Mouse (Mus musculus) MEL (cell line): ENCODE measurements around the gene Trpc4. TPM values are rescaled to one million over a fixed set of nuclear protein-coding genes. Genes with fewer than 3 reads are reported as not detected.

Source experiments
- DNase-seq: peaks from one replicate; pipeline ENCODE4 v3.0.0; 2011; ENCODE audit warnings: low read depth, low spot score
- H3K27ac ChIP-seq: 2 replicates; pipeline ENCODE4 v1.5.1; 2012; ENCODE audit warnings: low read depth, mild to moderate bottlenecking, control low read depth, low read length, moderate library complexity; ENCODE audit not compliant: control insufficient read depth
- H3K27me3 ChIP-seq, 2 experiments: fragments of 150-350 bp in 1 of 2; sonication (generic) in 1 of 2; 2 replicates each; pipeline ENCODE4 v1.6.1; 2012; ENCODE audit warnings: low read length in 2 of 2, mild to moderate bottlenecking in 2 of 2, improper control_type of control experiment in 1 of 2, moderate library complexity in 1 of 2; ENCODE audit not compliant: insufficient read depth in 2 of 2, control insufficient read depth in 1 of 2
- H3K36me3 ChIP-seq, 2 experiments: 2 replicates each; pipeline ENCODE4 v1.6.1; 2012 to 2014; ENCODE audit warnings: low read length in 2 of 2, improper control_type of control experiment in 1 of 2, inconsistent platforms in 1 of 2, mild to moderate bottlenecking in 1 of 2; ENCODE audit not compliant: insufficient read depth in 2 of 2, control insufficient read depth in 1 of 2
- H3K4me1 ChIP-seq, 2 experiments: fragments of 150-350 bp in 1 of 2; sonication (generic) in 1 of 2; 2 replicates each; pipeline ENCODE4 v1.6.1; 2012; ENCODE audit warnings: low read length in 2 of 2, improper control_type of control experiment in 1 of 2, mild to moderate bottlenecking in 1 of 2; ENCODE audit not compliant: insufficient read depth in 2 of 2, control insufficient read depth in 1 of 2
- H3K4me3 ChIP-seq, 2 experiments: fragments of 150-350 bp in 1 of 2; sonication (generic) in 1 of 2; 2 replicates each; pipeline ENCODE4 v1.5.1; 2012; ENCODE audit warnings: low read depth in 2 of 2, low read length in 2 of 2, mild to moderate bottlenecking in 2 of 2, moderate library complexity in 2 of 2, control low read depth in 1 of 2, improper control_type of control experiment in 1 of 2; ENCODE audit not compliant: control insufficient read depth in 1 of 2, insufficient read depth in 1 of 2
- H3K79me2 ChIP-seq: 2 replicates; pipeline ENCODE4 v1.6.1; 2012; ENCODE audit warnings: mild to moderate bottlenecking, low read length, moderate library complexity; ENCODE audit not compliant: control insufficient read depth, poor library complexity, insufficient read depth
- H3K9ac ChIP-seq: 2 replicates; pipeline ENCODE4 v1.6.1; 2012; ENCODE audit warnings: low read depth, mild to moderate bottlenecking, control low read depth, low read length, moderate library complexity; ENCODE audit not compliant: control insufficient read depth, poor library complexity, severe bottlenecking
- H3K9me3 ChIP-seq: fragments of 150-350 bp; sonication (generic); replicated peaks from 2 replicates; pipeline ENCODE4 v1.6.1; 2012; ENCODE audit warnings: mild to moderate bottlenecking, low read length, improper control_type of control experiment, moderate library complexity; ENCODE audit not compliant: insufficient read depth
- CHD2 ChIP-seq: IDR thresholded peaks from 2 replicates; pipeline ENCODE4 v1.6.1; 2011; ENCODE audit warnings: low read length, improper control_type of control experiment
- ETS1 ChIP-seq: IDR thresholded peaks from 2 replicates; pipeline ENCODE4 v1.6.1; 2012; ENCODE audit warnings: low read depth, mild to moderate bottlenecking, inconsistent platforms, low read length, improper control_type of control experiment, moderate library complexity
- GATA1 ChIP-seq: IDR thresholded peaks from 2 replicates; pipeline ENCODE4 v1.6.1; 2011; ENCODE audit warnings: low read depth, low read length, improper control_type of control experiment
- KAT2A ChIP-seq: conservative IDR thresholded peaks from 2 replicates; pipeline ENCODE4 v1.6.1; 2012; ENCODE audit warnings: low read depth, low read length, improper control_type of control experiment, inconsistent platforms
- MAX ChIP-seq: IDR thresholded peaks from 2 replicates; pipeline ENCODE4 v1.6.1; 2011; ENCODE audit warnings: low read length, improper control_type of control experiment
- MAZ ChIP-seq: IDR thresholded peaks from 2 replicates; pipeline ENCODE4 v1.6.1; 2012; ENCODE audit warnings: low read depth, mild to moderate bottlenecking, inconsistent platforms, low read length, improper control_type of control experiment
- MEF2A ChIP-seq: IDR thresholded peaks from 2 replicates; pipeline ENCODE4 v1.6.1; 2014; ENCODE audit warnings: low read depth, mild to moderate bottlenecking, inconsistent platforms, low read length, improper control_type of control experiment; ENCODE audit not compliant: poor library complexity, insufficient replicate concordance, severe bottlenecking; ENCODE audit errors: extremely low read depth
- MYB ChIP-seq: IDR thresholded peaks from 2 replicates; pipeline ENCODE4 v1.6.1; 2011; ENCODE audit warnings: mild to moderate bottlenecking, low read depth, low read length, improper control_type of control experiment
- SMC3 ChIP-seq: IDR thresholded peaks from 2 replicates; pipeline ENCODE4 v1.6.1; 2011; ENCODE audit warnings: low read depth, low read length, improper control_type of control experiment
- TBP ChIP-seq: IDR thresholded peaks from 2 replicates; pipeline ENCODE4 v1.8.0; 2011; ENCODE audit warnings: low read depth, low read length, improper control_type of control experiment
- UBTF ChIP-seq: IDR thresholded peaks from 2 replicates; pipeline ENCODE4 v1.6.1; 2012; ENCODE audit warnings: low read depth, mild to moderate bottlenecking, inconsistent platforms, low read length, improper control_type of control experiment, moderate library complexity, borderline replicate concordance; ENCODE audit not compliant: insufficient read depth
- USF1 ChIP-seq: IDR thresholded peaks from 2 replicates; pipeline ENCODE4 v1.6.1; 2014; ENCODE audit warnings: low read depth, mild to moderate bottlenecking, inconsistent platforms, low read length, improper control_type of control experiment, moderate library complexity
- USF2 ChIP-seq, 2 experiments: IDR thresholded peaks; 2 replicates each; pipeline ENCODE4 v1.6.1; 2011 to 2012; ENCODE audit warnings: improper control_type of control experiment in 2 of 2, low read length in 2 of 2, borderline replicate concordance in 1 of 2, inconsistent platforms in 1 of 2, low read depth in 1 of 2, mild to moderate bottlenecking in 1 of 2; ENCODE audit not compliant: insufficient read depth in 1 of 2
- ZMIZ1 ChIP-seq: IDR thresholded peaks from 2 replicates; pipeline ENCODE4 v1.6.1; 2012; ENCODE audit warnings: low read depth, mild to moderate bottlenecking, inconsistent platforms, low read length, improper control_type of control experiment, moderate library complexity
- ZNF384 ChIP-seq: IDR thresholded peaks from 2 replicates; pipeline ENCODE4 v1.6.1; 2012; ENCODE audit warnings: low read depth, mild to moderate bottlenecking, inconsistent platforms, low read length, improper control_type of control experiment
- polyA plus RNA-seq, 2 experiments: library from polyadenylated mRNA; stranded (reverse) in 1 of 2; unstranded in 1 of 2; fragments of >175 nt in 1 of 2; fragments of >200 nt in 1 of 2; gene quantifications; 2 replicates each; pipeline versions ENCODE4 v1.2.1 to v1.2.4; 2012; ENCODE audit warnings: low replicate concordance in 2 of 2, low read depth in 1 of 2; ENCODE audit not compliant: insufficient read length in 2 of 2, insufficient read depth in 1 of 2, missing spikeins in 1 of 2
- total RNA-seq: library from RNA; depleted of rRNA; stranded (reverse); fragments of 300-350 nt; gene quantifications from 2 replicates; pipeline ENCODE4 v1.2.3, GENCODE M21; 2012

The Trpc4 gene
- total and polyA plus RNA-seq, 3 experiments = not detected

DNA sequence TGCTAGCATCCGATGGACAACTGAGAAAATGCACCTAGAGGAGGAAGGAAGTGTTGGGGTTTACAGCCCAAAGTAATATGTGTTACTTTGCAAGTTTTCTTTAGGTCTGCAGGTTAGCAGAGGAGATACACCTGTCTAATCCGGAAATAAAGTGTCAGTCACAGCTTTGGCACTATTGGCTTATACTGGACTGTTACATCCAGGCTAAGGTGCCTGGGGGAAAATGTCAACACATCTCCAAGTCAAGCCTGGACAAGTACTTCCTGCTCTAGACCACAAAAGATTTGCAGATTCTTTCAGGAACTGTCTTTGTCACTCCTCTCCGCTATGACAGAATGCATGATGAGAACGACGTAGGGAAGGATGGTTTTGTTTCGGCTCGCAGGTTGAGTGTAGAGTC lies 83.6 kb downstream of the Trpc4 start:
- H3K4me1 ChIP-seq = no peaks in the 10 kb centered on the region
- DNase-seq = no peak
- H3K79me2 ChIP-seq = no peaks in the 10 kb centered on the region
- TF ChIP-seq MAX = no peak
- no peak for TF ChIP-seq MEF2A
- TF ChIP-seq USF2 (IDR thresholded peaks at IDR 0.05; ENCODE audit: borderline replicate concordance in 1 of 2, insufficient read depth in 1 of 2, low read depth in 1 of 2, low read length in 2 of 2) = no peak
- no peak for TF ChIP-seq MAZ
- H3K27ac ChIP-seq = no peak overlapping the region
- H3K9ac ChIP-seq = no peak overlapping the region
- H3K9me3 ChIP-seq = no peaks in the 10 kb centered on the region
- H3K27me3 ChIP-seq = no peaks in the 10 kb centered on the region
- no peak overlapping the region for H3K4me3 ChIP-seq
- H3K36me3 ChIP-seq = no peaks in the 10 kb centered on the region

GRCm38 (mm10) chr3:54243136-54243535 lies 87.3 kb downstream of the Trpc4 start:
- Histone ChIP-seq H3K4me1 (no peaks in the 10 kb centered on the region), H3K9me3 (no peaks in the 10 kb centered on the region), H3K4me3 (no peak overlapping the region), H3K36me3 (no peaks in the 10 kb centered on the region), H3K9ac (no peak overlapping the region), H3K27me3 (no peaks in the 10 kb centered on the region), H3K79me2 (no peaks in the 10 kb centered on the region), H3K27ac (no peak overlapping the region)
- TF ChIP-seq USF1 (no peak), MAZ (no peak), ETS1 (no peak), ZMIZ1 (no peak), MYB (no peak), CHD2 (no peak), UBTF (no peak), ZNF384 (no peak), TBP (no peak), GATA1 (no peak), KAT2A (no peak), USF2 (IDR thresholded peaks at IDR 0.05; ENCODE audit: borderline replicate concordance in 1 of 2, insufficient read depth in 1 of 2, low read depth in 1 of 2, low read length in 2 of 2) (no peak), SMC3 (no peak)
- DNase-seq = no peak
